Mouse (Mus musculus) myocyte (in vitro differentiated cells): ENCODE data around the gene Rasip1. TPM values are rescaled to one million over a fixed set of nuclear protein-coding genes. Genes with fewer than 3 reads are reported as not detected.
A peak's percentile ranks its signal among the peaks of the same experiment; 100 is the strongest.

Source experiments
- H3K27me3 ChIP-seq: one replicate; pipeline ENCODE4 v1.6.1; 2011; ENCODE audit not compliant: control insufficient read depth, insufficient read depth, insufficient read length
- H3K36me3 ChIP-seq: one replicate; pipeline ENCODE4 v1.6.1; 2011; ENCODE audit not compliant: control insufficient read depth, insufficient read depth
- H3K4me2 ChIP-seq: one replicate; pipeline ENCODE4 v1.6.1; 2011; ENCODE audit warnings: low read depth, control low read depth
- H3K4me3 ChIP-seq: one replicate; pipeline ENCODE4 v1.5.1; 2011; ENCODE audit warnings: mild to moderate bottlenecking, control low read depth, moderate library complexity
- H3K79me2 ChIP-seq: one replicate; pipeline ENCODE4 v1.6.1; 2011; ENCODE audit not compliant: control insufficient read depth, insufficient read depth
- H3ac ChIP-seq: one replicate; pipeline ENCODE4 v1.6.1; 2011; ENCODE audit not compliant: control insufficient read depth, insufficient read length
- CEBPB ChIP-seq: IDR thresholded peaks from 2 replicates; pipeline ENCODE4 v1.6.1; 2011; ENCODE audit warnings: mild to moderate bottlenecking, moderate library complexity; ENCODE audit not compliant: poor library complexity, insufficient read depth, severe bottlenecking
- E2F4 ChIP-seq: IDR thresholded peaks from one replicate; pipeline ENCODE4 v1.6.1; 2011; ENCODE audit warnings: mild to moderate bottlenecking, control low read depth, moderate library complexity; ENCODE audit not compliant: insufficient read depth
- MAX ChIP-seq: IDR thresholded peaks from one replicate; pipeline ENCODE4 v1.6.1; 2011; ENCODE audit warnings: low read depth, mild to moderate bottlenecking, control low read depth
- MYOD1 ChIP-seq, 3 experiments: IDR thresholded peaks; one replicate each; pipeline ENCODE4 v1.6.1; 2011; ENCODE audit warnings: control low read depth in 2 of 3, low read depth in 2 of 3, mild to moderate bottlenecking in 2 of 3, moderate library complexity in 1 of 3; ENCODE audit not compliant: insufficient read length in 2 of 3, control insufficient read depth in 1 of 3
- MYOG ChIP-seq, 3 experiments: IDR thresholded peaks; one replicate each; pipeline ENCODE4 v1.6.1; 2011; ENCODE audit warnings: control low read depth in 2 of 3, low read depth in 2 of 3, mild to moderate bottlenecking in 2 of 3; ENCODE audit not compliant: insufficient read length in 2 of 3, control insufficient read depth in 1 of 3, insufficient read depth in 1 of 3
- POLR2A ChIP-seq: IDR thresholded peaks from one replicate; pipeline ENCODE4 v1.6.1; 2011; ENCODE audit warnings: low read depth, mild to moderate bottlenecking, control low read depth, moderate library complexity; ENCODE audit not compliant: insufficient read length
- POLR2AphosphoS2 ChIP-seq: IDR thresholded peaks from one replicate; pipeline ENCODE4 v1.6.1; 2011; ENCODE audit warnings: low read depth, control low read depth; ENCODE audit not compliant: insufficient read length
- REST ChIP-seq: IDR thresholded peaks from one replicate; pipeline ENCODE4 v1.6.1; 2011; ENCODE audit warnings: mild to moderate bottlenecking, control low read depth, moderate library complexity; ENCODE audit not compliant: insufficient read depth, insufficient read length
- SRF ChIP-seq: IDR thresholded peaks from one replicate; pipeline ENCODE4 v1.6.1; 2011; ENCODE audit warnings: low read depth; ENCODE audit not compliant: control insufficient read depth, insufficient read length
- TCF12 ChIP-seq: IDR thresholded peaks from one replicate; pipeline ENCODE4 v1.6.1; 2011; ENCODE audit warnings: mild to moderate bottlenecking, control low read depth; ENCODE audit not compliant: poor library complexity, insufficient read depth, severe bottlenecking
- TCF3 ChIP-seq: IDR thresholded peaks from one replicate; pipeline ENCODE4 v1.6.1; 2011; ENCODE audit warnings: low read depth, control low read depth; ENCODE audit not compliant: insufficient read length
- USF1 ChIP-seq: IDR thresholded peaks from one replicate; pipeline ENCODE4 v1.6.1; 2011; ENCODE audit warnings: low read depth, mild to moderate bottlenecking, control low read depth, moderate library complexity
- polyA plus RNA-seq: library from polyadenylated mRNA; unstranded; fragments of >200 nt; fragmentation: generic; extraction: Trizol; gene quantifications from one replicate; pipeline ENCODE4 v1.2.1, GENCODE M21; 2012; ENCODE audit warnings: missing spikeins

Rasip1 gene
- polyA plus RNA-seq, 1 experiment, result 0.40 TPM

GRCm38 (mm10) chr7:45665303-45666138 is 38.2 kb downstream of the Rasip1 start:
- no peaks in the 10 kb centered on the region for H3K27me3 ChIP-seq
- no peak overlapping the region for H3ac ChIP-seq
- H3K4me3 ChIP-seq, result no peak overlapping the region
- no peaks in the 10 kb centered on the region for H3K79me2 ChIP-seq
- TF ChIP-seq MYOD1 (IDR thresholded peaks at IDR 0.05; ENCODE audit: control insufficient read depth in 1 of 3, insufficient read length in 2 of 3, low read depth in 2 of 3) (no peak), SRF (no peak)
- no peak overlapping the region for H3K4me2 ChIP-seq
- H3K36me3 ChIP-seq, result no peaks in the 10 kb centered on the region

GRCm38 (mm10) chr7:45666161-45666560 is 38.9 kb downstream of the Rasip1 start, which contains the start of gene Fut2:
Gene Fut2 (minus strand): TSS chr7:45666394.
- H3K36me3 ChIP-seq, result no peaks in the 10 kb centered on the region
- no peak within 1 kb of the TSS for H3K4me3 ChIP-seq
- TF ChIP-seq E2F4 (no peak), USF1 (no peak), MYOD1 (IDR thresholded peaks at IDR 0.05; ENCODE audit: control insufficient read depth in 1 of 3, insufficient read length in 2 of 3, low read depth in 2 of 3) (no peak), MAX (no peak), TCF12 (no peak), REST (no peak), SRF (no peak), CEBPB (no peak), POLR2A (no peak), TCF3 (no peak), MYOG (IDR thresholded peaks at IDR 0.05; ENCODE audit: control insufficient read depth in 1 of 3, insufficient read depth in 1 of 3, insufficient read length in 2 of 3, low read depth in 2 of 3) (no peak), POLR2AphosphoS2 (no peak)
- no peak within 1 kb of the TSS for H3K4me2 ChIP-seq
- H3K27me3 ChIP-seq, result no peaks in the 10 kb centered on the region
- H3ac ChIP-seq, result no peak within 1 kb of the TSS
- H3K79me2 ChIP-seq, result no peaks in the 10 kb centered on the region

- Histone ChIP-seq H3K36me3 (no peaks in the 10 kb centered on the region), H3K4me3 (no peak overlapping the region), H3ac (no peak overlapping the region), H3K27me3 (no peaks in the 10 kb centered on the region), H3K79me2 (no peaks in the 10 kb centered on the region), H3K4me2 (no peak overlapping the region)
- TF ChIP-seq MYOD1 (IDR thresholded peaks at IDR 0.05; ENCODE audit: control insufficient read depth in 1 of 3, insufficient read length in 2 of 3, low read depth in 2 of 3), result peak in 2 of 3 experiments; percentile 57 to 64
- TF ChIP-seq E2F4, result no peak
- TF ChIP-seq TCF3, result no peak
- TF ChIP-seq MYOG (IDR thresholded peaks at IDR 0.05; ENCODE audit: control insufficient read depth in 1 of 3, insufficient read depth in 1 of 3, insufficient read length in 2 of 3, low read depth in 2 of 3), result peak in 2 of 3 experiments; percentile 13 to 22
Measured at GRCm38 (mm10) chr7:45667761-45668160, 40.5 kb downstream of the Rasip1 start.

GRCm38 (mm10) chr7:45668921-45669320 is 41.6 kb downstream of the Rasip1 start:
- Histone ChIP-seq H3ac (no peak overlapping the region), H3K79me2 (no peaks in the 10 kb centered on the region), H3K4me3 (no peak overlapping the region), H3K4me2 (no peak overlapping the region), H3K36me3 (no peaks in the 10 kb centered on the region), H3K27me3 (no peaks in the 10 kb centered on the region)
- no peak for TF ChIP-seq MYOG (IDR thresholded peaks at IDR 0.05; ENCODE audit: control insufficient read depth in 1 of 3, insufficient read depth in 1 of 3, insufficient read length in 2 of 3, low read depth in 2 of 3)
- TF ChIP-seq CEBPB, result no peak
- no peak for TF ChIP-seq TCF3
- no peak for TF ChIP-seq REST

- no peaks in the 10 kb centered on the region for H3K36me3 ChIP-seq
Measured at GRCm38 (mm10) chr7:45677627-45678295, 50.5 kb downstream of the Rasip1 start.

More at GRCm38 (mm10) chr7:45677627-45678295, 50.5 kb downstream of the Rasip1 start:
- no peak overlapping the region for H3ac ChIP-seq
- H3K27me3 ChIP-seq, result no peaks in the 10 kb centered on the region
- no peak overlapping the region for H3K4me3 ChIP-seq
- TF ChIP-seq POLR2AphosphoS2 (no peak), MYOD1 (IDR thresholded peaks at IDR 0.05; ENCODE audit: control insufficient read depth in 1 of 3, insufficient read length in 2 of 3, low read depth in 2 of 3) (no peak), MAX (no peak), REST (no peak), CEBPB (no peak), MYOG (IDR thresholded peaks at IDR 0.05; ENCODE audit: control insufficient read depth in 1 of 3, insufficient read depth in 1 of 3, insufficient read length in 2 of 3, low read depth in 2 of 3) (no peak), TCF3 (no peak), SRF (no peak), USF1 (no peak), POLR2A (no peak), E2F4 (no peak), TCF12 (no peak)
- no peaks in the 10 kb centered on the region for H3K79me2 ChIP-seq
- H3K4me2 ChIP-seq, result no peak overlapping the region
